Mouse (Mus musculus): Measurements from ENCODE around the gene Gtf3c5. TPM values are rescaled to one million over a fixed set of nuclear protein-coding genes. Genes with fewer than 3 reads are reported as not detected.

The Gtf3c5 gene
- polyA plus RNA-seq, 1 experiment from 2014 or later, result 20.7 TPM

- Histone ChIP-seq H3K4me1 (ENCODE audit: control insufficient read depth in 2 of 2, insufficient read depth in 2 of 2, low read length in 2 of 2) (no peaks in the 10 kb centered on the region; a peak in 1 of 4 replicates), H3K4me2 (ENCODE audit: low read length) (no peak overlapping the region), H3K9me3 (ENCODE audit: control insufficient read depth, low read length) (peaks cover 3% of the 10 kb centered on the region; the same call in 1 of the 2 replicates), H3K27me3 (ENCODE audit: control insufficient read depth, insufficient read depth, low read length) (peaks cover 16% of the 10 kb centered on the region), H3K36me3 (ENCODE audit: control insufficient read depth, insufficient read depth, low read length) (no peaks in the 10 kb centered on the region), H3K9ac (ENCODE audit: low read length) (no peak overlapping the region), H3K27ac (replicated peaks in 1 of 2; ENCODE audit: control insufficient read depth in 1 of 2, insufficient read depth in 1 of 2, low read depth in 2 of 2, low read length in 2 of 2) (no peak overlapping the region), H3K4me3 (ENCODE audit: control insufficient read depth in 1 of 2, insufficient read depth in 1 of 2, low read depth in 1 of 2, low read length in 2 of 2) (no peak overlapping the region)
- ATAC-seq (ENCODE audit: insufficient number of reproducible peaks, insufficient read depth, low FRiP score, low read depth), result no peak
- WGBS, result 12% methylated on average over 10 of the region's 10 CpGs
These were observed 39.1 kb upstream of the Gtf3c5 start for GRCm38 (mm10) chr2:28622521-28623124.

- no peak within 1 kb of the TSS for H3K27ac ChIP-seq (replicated peaks in 1 of 2; ENCODE audit: control insufficient read depth in 1 of 2, insufficient read depth in 1 of 2, low read depth in 2 of 2, low read length in 2 of 2)
- peaks cover 16% of the 10 kb centered on the region for H3K27me3 ChIP-seq (ENCODE audit: control insufficient read depth, insufficient read depth, low read length)
- ATAC-seq (ENCODE audit: insufficient number of reproducible peaks, insufficient read depth, low FRiP score, low read depth), result no peak
- H3K36me3 ChIP-seq (ENCODE audit: control insufficient read depth, insufficient read depth, low read length), result no peaks in the 10 kb centered on the region
- peaks cover 3% of the 10 kb centered on the region; the same call in 1 of the 2 replicates for H3K9me3 ChIP-seq (ENCODE audit: control insufficient read depth, low read length)
- no peak within 1 kb of the TSS for H3K9ac ChIP-seq (ENCODE audit: low read length)
- H3K4me3 ChIP-seq (ENCODE audit: control insufficient read depth in 1 of 2, insufficient read depth in 1 of 2, low read depth in 1 of 2, low read length in 2 of 2), result no peak within 1 kb of the TSS
- peaks cover 6 to 8% of the 10 kb centered on the region in 2 experiments; a peak in 2 of 4 replicates for H3K4me1 ChIP-seq (ENCODE audit: control insufficient read depth in 2 of 2, insufficient read depth in 2 of 2, low read length in 2 of 2)
- 0 out of 2 replicates have a peak within 1 kb of the TSS, but pooled peaks have one; percentile 4 for H3K4me2 ChIP-seq (ENCODE audit: low read length)
- WGBS, result 4% methylated on average over 16 of the region's 16 CpGs
These were observed 38.2 kb upstream of the Gtf3c5 start, which contains the start of gene Gfi1b for GRCm38 (mm10) chr2:28621664-28622171. Gfi1b (minus strand) TSS chr2:28621982.

GRCm38 (mm10) chr2:28621111-28621510 lies 37.6 kb upstream of the Gtf3c5 start:
- Histone ChIP-seq H3K9ac (ENCODE audit: low read length) (no peak overlapping the region), H3K27me3 (ENCODE audit: control insufficient read depth, insufficient read depth, low read length) (peaks cover 16% of the 10 kb centered on the region), H3K36me3 (ENCODE audit: control insufficient read depth, insufficient read depth, low read length) (no peaks in the 10 kb centered on the region), H3K9me3 (ENCODE audit: control insufficient read depth, low read length) (peaks cover 3% of the 10 kb centered on the region; the same call in 1 of the 2 replicates), H3K27ac (replicated peaks in 1 of 2; ENCODE audit: control insufficient read depth in 1 of 2, insufficient read depth in 1 of 2, low read depth in 2 of 2, low read length in 2 of 2) (no peak overlapping the region), H3K4me1 (ENCODE audit: control insufficient read depth in 2 of 2, insufficient read depth in 2 of 2, low read length in 2 of 2) (peaks cover 7 to 8% of the 10 kb centered on the region in 2 experiments; a peak in 2 of 4 replicates), H3K4me2 (ENCODE audit: low read length) (no peak overlapping the region), H3K4me3 (ENCODE audit: control insufficient read depth in 1 of 2, insufficient read depth in 1 of 2, low read depth in 1 of 2, low read length in 2 of 2) (no peak overlapping the region)
- ATAC-seq (ENCODE audit: insufficient number of reproducible peaks, insufficient read depth, low FRiP score, low read depth), result no peak
- 29% methylated on average over 2 of the region's 2 CpGs for WGBS

GRCm38 (mm10) chr2:28620522-28620921 lies 37.0 kb upstream of the Gtf3c5 start:
- no peak overlapping the region for H3K27ac ChIP-seq (replicated peaks in 1 of 2; ENCODE audit: control insufficient read depth in 1 of 2, insufficient read depth in 1 of 2, low read depth in 2 of 2, low read length in 2 of 2)
- H3K27me3 ChIP-seq (ENCODE audit: control insufficient read depth, insufficient read depth, low read length), result peaks cover 16% of the 10 kb centered on the region
- no peak for ATAC-seq (ENCODE audit: insufficient number of reproducible peaks, insufficient read depth, low FRiP score, low read depth)
- H3K4me3 ChIP-seq (ENCODE audit: control insufficient read depth in 1 of 2, insufficient read depth in 1 of 2, low read depth in 1 of 2, low read length in 2 of 2), result no peak overlapping the region
- no peaks in the 10 kb centered on the region for H3K36me3 ChIP-seq (ENCODE audit: control insufficient read depth, insufficient read depth, low read length)
- no peak overlapping the region for H3K9ac ChIP-seq (ENCODE audit: low read length)
- peaks cover 7 to 8% of the 10 kb centered on the region in 2 experiments; a peak in 2 of 4 replicates for H3K4me1 ChIP-seq (ENCODE audit: control insufficient read depth in 2 of 2, insufficient read depth in 2 of 2, low read length in 2 of 2)
- peaks cover 3% of the 10 kb centered on the region; the same call in 1 of the 2 replicates for H3K9me3 ChIP-seq (ENCODE audit: control insufficient read depth, low read length)
- 62% methylated on average over 10 of the region's 10 CpGs for WGBS
- no peak overlapping the region for H3K4me2 ChIP-seq (ENCODE audit: low read length)

GRCm38 (mm10) chr2:28619369-28619768 lies 35.8 kb upstream of the Gtf3c5 start:
- no peak overlapping the region for H3K9ac ChIP-seq (ENCODE audit: low read length)
- WGBS, result 86% methylated on average over 6 of the region's 6 CpGs
- no peaks in the 10 kb centered on the region for H3K36me3 ChIP-seq (ENCODE audit: control insufficient read depth, insufficient read depth, low read length)
- no peak overlapping the region for H3K4me3 ChIP-seq (ENCODE audit: control insufficient read depth in 1 of 2, insufficient read depth in 1 of 2, low read depth in 1 of 2, low read length in 2 of 2)
- no peak overlapping the region for H3K4me2 ChIP-seq (ENCODE audit: low read length)
- H3K27me3 ChIP-seq (ENCODE audit: control insufficient read depth, insufficient read depth, low read length), result peaks cover 16% of the 10 kb centered on the region
- no peaks in the 10 kb centered on the region for H3K9me3 ChIP-seq (ENCODE audit: control insufficient read depth, low read length)
- peaks cover 7 to 8% of the 10 kb centered on the region in 2 experiments; a peak in 2 of 4 replicates for H3K4me1 ChIP-seq (ENCODE audit: control insufficient read depth in 2 of 2, insufficient read depth in 2 of 2, low read length in 2 of 2)
- no peak for ATAC-seq (ENCODE audit: insufficient number of reproducible peaks, insufficient read depth, low FRiP score, low read depth)
- H3K27ac ChIP-seq (replicated peaks in 1 of 2; ENCODE audit: control insufficient read depth in 1 of 2, insufficient read depth in 1 of 2, low read depth in 2 of 2, low read length in 2 of 2), result no peak overlapping the region

GRCm38 (mm10) chr2:28618777-28619336 lies 35.3 kb upstream of the Gtf3c5 start:
- H3K27me3 ChIP-seq (ENCODE audit: control insufficient read depth, insufficient read depth, low read length), result peaks cover 16% of the 10 kb centered on the region
- H3K4me2 ChIP-seq (ENCODE audit: low read length), result no peak overlapping the region
- 84% methylated on average over 6 of the region's 6 CpGs for WGBS
- ATAC-seq (ENCODE audit: insufficient number of reproducible peaks, insufficient read depth, low FRiP score, low read depth), result no peak
- H3K4me3 ChIP-seq (ENCODE audit: control insufficient read depth in 1 of 2, insufficient read depth in 1 of 2, low read depth in 1 of 2, low read length in 2 of 2), result no peak overlapping the region
- peaks cover 7 to 8% of the 10 kb centered on the region in 2 experiments; a peak in 2 of 4 replicates for H3K4me1 ChIP-seq (ENCODE audit: control insufficient read depth in 2 of 2, insufficient read depth in 2 of 2, low read length in 2 of 2)
- no peak overlapping the region for H3K9ac ChIP-seq (ENCODE audit: low read length)
- no peaks in the 10 kb centered on the region for H3K9me3 ChIP-seq (ENCODE audit: control insufficient read depth, low read length)
- H3K36me3 ChIP-seq (ENCODE audit: control insufficient read depth, insufficient read depth, low read length), result no peaks in the 10 kb centered on the region
- no peak overlapping the region for H3K27ac ChIP-seq (replicated peaks in 1 of 2; ENCODE audit: control insufficient read depth in 1 of 2, insufficient read depth in 1 of 2, low read depth in 2 of 2, low read length in 2 of 2)

- Histone ChIP-seq H3K9me3 (ENCODE audit: control insufficient read depth, low read length) (no peaks in the 10 kb centered on the region), H3K4me1 (ENCODE audit: control insufficient read depth in 2 of 2, insufficient read depth in 2 of 2, low read length in 2 of 2) (peaks cover 7 to 8% of the 10 kb centered on the region in 2 experiments; a peak in 2 of 4 replicates), H3K27me3 (ENCODE audit: control insufficient read depth, insufficient read depth, low read length) (peaks cover 16% of the 10 kb centered on the region), H3K4me3 (ENCODE audit: control insufficient read depth in 1 of 2, insufficient read depth in 1 of 2, low read depth in 1 of 2, low read length in 2 of 2) (no peak overlapping the region), H3K4me2 (ENCODE audit: low read length) (no peak overlapping the region), H3K27ac (replicated peaks in 1 of 2; ENCODE audit: control insufficient read depth in 1 of 2, insufficient read depth in 1 of 2, low read depth in 2 of 2, low read length in 2 of 2) (peak overlapping the region; percentile 48 to 67; a peak in 1 of 4 replicates), H3K9ac (ENCODE audit: low read length) (no peak overlapping the region), H3K36me3 (ENCODE audit: control insufficient read depth, insufficient read depth, low read length) (no peaks in the 10 kb centered on the region)
- no peak for ATAC-seq (ENCODE audit: insufficient number of reproducible peaks, insufficient read depth, low FRiP score, low read depth)
- 76% methylated on average over 8 of the region's 8 CpGs for WGBS
These were observed 34.2 kb upstream of the Gtf3c5 start for GRCm38 (mm10) chr2:28617498-28618486.

Data from heart, embryonic 14.5 days (tissue).